Comparison of ENCODE assay signal across 17 mouse cellular contexts in genomic region chr5:13151002-13151401, GRCm38 (mm10). TPM values are rescaled to one million over a fixed set of nuclear protein-coding genes. Genes with fewer than 3 reads are reported as not detected.
DNase-seq lines count a peak whose midpoint lies in the region; ATAC-seq lines count a peak whose summit lies in the region.
"Had no signal": no experiment of that assay in that cellular context is flagged by ENCODE, and none has a peak within 500 bp of the region (broad histone marks: within the 10 kb centered on the region; RNA-seq: fewer than 3 reads in every experiment).

No protein-coding gene starts in this region.

- no peak overlapping the region for H3K9ac ChIP-seq in forebrain, embryonic 11.5 days (ENCODE audit: low read length)
- H3K9ac ChIP-seq in forebrain, embryonic 16.5 days (replicated peaks; ENCODE audit: low read depth, low read length), result no peak overlapping the region
- H3K9ac ChIP-seq: heart, embryonic 12.5 days; liver, postnatal 0 days; neural tube, embryonic 13.5 days had no signal

- no peaks in the 10 kb centered on the region; the same call in 1 of the 2 replicates for H3K4me1 ChIP-seq in forebrain, embryonic 11.5 days (replicated peaks; ENCODE audit: control insufficient read depth, insufficient read depth, low read length)
- H3K4me1 ChIP-seq in forebrain, embryonic 16.5 days (replicated peaks; ENCODE audit: control insufficient read depth, insufficient read depth, low read length), result no peaks in the 10 kb centered on the region
- H3K4me1 ChIP-seq: heart, embryonic 12.5 days had no signal

- no peaks in the 10 kb centered on the region for H3K27me3 ChIP-seq in forebrain, embryonic 11.5 days (ENCODE audit: control insufficient read depth, insufficient read depth, low read length)
- no peaks in the 10 kb centered on the region for H3K27me3 ChIP-seq in forebrain, embryonic 16.5 days (replicated peaks; ENCODE audit: control insufficient read depth, insufficient read depth, low read length)
- H3K27me3 ChIP-seq: heart, embryonic 12.5 days; neural tube, embryonic 13.5 days had no signal

- WGBS in forebrain, embryonic 11.5 days, result 70% methylated on average over 2 of the region's 2 CpGs
- 53% methylated on average over 2 of the region's 2 CpGs for WGBS in forebrain, embryonic 16.5 days

- 0 out of 2 replicates have a peak, but pooled peaks have one; percentile 18 for ATAC-seq in forebrain, embryonic 11.5 days (replicated peaks; ENCODE audit: low FRiP score)
- no peak for ATAC-seq in forebrain, embryonic 16.5 days
- ATAC-seq: liver, postnatal 0 days had no signal

- H3K4me3 ChIP-seq in forebrain, embryonic 11.5 days (ENCODE audit: low read depth, low read length), result no peak overlapping the region
- H3K4me3 ChIP-seq in forebrain, embryonic 16.5 days (replicated peaks; ENCODE audit: low read length), result no peak overlapping the region
- H3K4me3 ChIP-seq: heart, embryonic 12.5 days; neural tube, embryonic 13.5 days had no signal

- no peak overlapping the region for H3K27ac ChIP-seq in forebrain, embryonic 11.5 days (ENCODE audit: low read depth, low read length)
- H3K27ac ChIP-seq in forebrain, embryonic 16.5 days (ENCODE audit: low read length), result no peak overlapping the region
- H3K27ac ChIP-seq: macrophage; neural tube, embryonic 13.5 days; stomach, postnatal 0 days had no signal

- H3K36me3 ChIP-seq in forebrain, embryonic 11.5 days (ENCODE audit: control insufficient read depth, insufficient read depth, low read length), result no peaks in the 10 kb centered on the region
- no peaks in the 10 kb centered on the region for H3K36me3 ChIP-seq in forebrain, embryonic 16.5 days (ENCODE audit: control insufficient read depth, insufficient read depth)
- H3K36me3 ChIP-seq: heart, embryonic 12.5 days; neural tube, embryonic 13.5 days had no signal

- no peaks in the 10 kb centered on the region for H3K9me3 ChIP-seq in forebrain, embryonic 11.5 days (ENCODE audit: control insufficient read depth, low read length)
- H3K9me3 ChIP-seq in forebrain, embryonic 16.5 days (ENCODE audit: control insufficient read depth, low read length), result no peaks in the 10 kb centered on the region
- H3K9me3 ChIP-seq: heart, embryonic 12.5 days; neural tube, embryonic 13.5 days had no signal

- DNase-seq in forebrain, embryonic 11.5 days (ENCODE audit: low spot score), result no peak
- DNase-seq in kidney, postnatal 10 days, result peak; percentile 7
- DNase-seq in kidney, adult 8-10 months, result no peak
- peak; percentile 37 for DNase-seq in testis, postnatal 10 days (ENCODE audit: low spot score)
- DNase-seq in testis, postnatal 14 days (ENCODE audit: low spot score), result no peak
- DNase-seq in spleen, adult 12 weeks (ENCODE audit: low spot score), result no peak
- DNase-seq: adrenal gland, adult 8-10 months; cerebellum, adult 8-10 months; heart, postnatal 36 days; liver; liver, postnatal 0 days; thymus, postnatal 25 days had no signal

- H3K4me2 ChIP-seq in forebrain, embryonic 11.5 days (ENCODE audit: low read depth, low read length, severe bottlenecking), result no peak overlapping the region
- no peak overlapping the region for H3K4me2 ChIP-seq in forebrain, embryonic 16.5 days (ENCODE audit: low read length)
- H3K4me2 ChIP-seq: heart, embryonic 12.5 days; neural tube, embryonic 13.5 days had no signal

RNA-seq across cellular contexts. Expression of gene Sema3a, which starts 25.8 kb away (rescaled TPM):
- polyA plus RNA-seq in forebrain, embryonic 11.5 days (2014; fragmentation: Nextera tagmentation; extraction: Ambion mirVana), result 19.4 and 20.3 TPM in 2 replicates
- polyA plus RNA-seq in forebrain, embryonic 16.5 days (2015; fragmentation: Nextera tagmentation; extraction: Ambion mirVana), result 22.1 and 24.9 TPM in 2 replicates
- polyA plus RNA-seq: macrophage had no signal

Comparison
In these comparisons a context has a peak if more than half of its experiments do, and no peak if none do; other contexts are left out.
1. DNase-seq: peak in kidney, postnatal 10 days (single experiment) and testis, postnatal 10 days (single experiment); none in forebrain, embryonic 11.5 days (single experiment), kidney, adult 8-10 months (0 of 2), testis, postnatal 14 days (single experiment) and spleen, adult 12 weeks (single experiment).